Mouse (Mus musculus) midbrain, embryonic 14.5 days (tissue): ENCODE measurements around the gene Arid1b. TPM values are rescaled to one million over a fixed set of nuclear protein-coding genes. Genes with fewer than 3 reads are reported as not detected.
A peak's percentile ranks its signal among the peaks of the same experiment; 100 is the strongest.

Experiments
- ATAC-seq: fragments of 200-750 bp; cut with Nextera tagmentation; 2 replicates; pipeline ENCODE4 v1.8.0; 2017; ENCODE audit warnings: moderate number of reproducible peaks, moderate library complexity; ENCODE audit not compliant: low FRiP score, low TSS enrichment
- DNase-seq: peaks from one replicate; pipeline ENCODE4 v3.0.0-alpha.2; 2015
- H3K27ac ChIP-seq: fragments of 300-500 bp; sonication (generic); replicated peaks from 2 replicates; pipeline ENCODE4 v1.5.1; 2014; ENCODE audit warnings: mild to moderate bottlenecking, low read depth, low read length, moderate library complexity
- H3K27me3 ChIP-seq: fragments of 300-500 bp; sonication (generic); 2 replicates; pipeline ENCODE4 v1.6.1; 2014; ENCODE audit warnings: low read length, control low read depth, mixed read lengths; ENCODE audit not compliant: control insufficient read depth, insufficient read depth
- H3K36me3 ChIP-seq: fragments of 300-500 bp; sonication (generic); 2 replicates; pipeline ENCODE4 v1.6.1; 2014; ENCODE audit warnings: low read length, control low read depth; ENCODE audit not compliant: control insufficient read depth, insufficient read depth
- H3K4me1 ChIP-seq: fragments of 300-500 bp; sonication (generic); 2 replicates; pipeline ENCODE4 v1.6.1; 2014; ENCODE audit warnings: mild to moderate bottlenecking, antibody characterized with exemption, low read length, control low read depth; ENCODE audit not compliant: control insufficient read depth, insufficient read depth
- H3K4me2 ChIP-seq: fragments of 300-500 bp; sonication (generic); 2 replicates; pipeline ENCODE4 v1.6.1; 2014; ENCODE audit warnings: mild to moderate bottlenecking, low read length, moderate library complexity
- H3K4me3 ChIP-seq: fragments of 300-500 bp; sonication (generic); replicated peaks from 2 replicates; pipeline ENCODE4 v1.5.1; 2014; ENCODE audit warnings: low read depth, low read length
- H3K9ac ChIP-seq: fragments of 300-500 bp; sonication (generic); replicated peaks from 2 replicates; pipeline ENCODE4 v1.6.1; 2014; ENCODE audit warnings: mild to moderate bottlenecking, low read length, moderate library complexity
- H3K9me3 ChIP-seq: fragments of 300-500 bp; sonication (generic); 2 replicates; pipeline ENCODE4 v1.6.1; 2016; ENCODE audit warnings: low read length, control low read depth, mixed read lengths; ENCODE audit not compliant: control insufficient read depth
- WGBS: fragments of 180-500 bp; shearing (Covaris S2); extraction: QIAGEN DNeasy Blood & Tissue Kit; methylation state at CpG from one replicate; pipeline ENCODE4 v1.1.7; 2014; 5-methylcytosine and 5-hydroxymethylcytosine counted together
- polyA plus RNA-seq: library from polyadenylated mRNA; unstranded; fragments of >200 nt; fragmentation: Nextera tagmentation; extraction: Ambion mirVana; gene quantifications from 2 replicates; pipeline ENCODE4 v1.2.1, GENCODE M21; 2014

Gene Arid1b
- polyA plus RNA-seq, 1 experiment from 2014 or later, result 23.8 TPM

DNA sequence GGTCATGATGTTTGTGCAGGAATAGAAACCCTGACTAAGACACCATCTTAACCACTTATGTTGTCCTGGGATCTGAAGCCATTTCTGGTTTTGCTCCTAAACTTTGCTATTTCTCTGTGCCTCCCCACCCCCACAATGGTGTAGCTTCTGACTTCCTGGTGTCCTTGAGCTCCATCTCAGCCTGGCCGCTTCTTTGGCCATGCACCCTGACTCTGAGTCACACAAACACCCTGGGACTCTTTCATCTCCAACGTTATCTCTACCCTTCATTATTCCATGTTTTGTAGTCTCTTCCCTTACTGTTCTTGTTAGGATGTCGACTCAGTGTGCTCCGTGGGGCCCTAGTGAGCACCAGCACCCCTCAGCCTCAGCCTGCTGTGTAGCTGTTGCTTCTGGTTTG lies 78.4 kb downstream of the Arid1b start:
- Histone ChIP-seq H3K4me1 (peaks cover 11% of the 10 kb centered on the region; the same call in 1 of the 2 replicates), H3K4me2 (no peak overlapping the region), H3K27ac (no peak overlapping the region), H3K9me3 (no peaks in the 10 kb centered on the region), H3K27me3 (no peaks in the 10 kb centered on the region), H3K4me3 (no peak overlapping the region), H3K36me3 (no peaks in the 10 kb centered on the region), H3K9ac (no peak overlapping the region)
- 81% methylated on average over 4 of the region's 4 CpGs for WGBS
- DNase-seq (no peak), ATAC-seq (no peak)

DNA sequence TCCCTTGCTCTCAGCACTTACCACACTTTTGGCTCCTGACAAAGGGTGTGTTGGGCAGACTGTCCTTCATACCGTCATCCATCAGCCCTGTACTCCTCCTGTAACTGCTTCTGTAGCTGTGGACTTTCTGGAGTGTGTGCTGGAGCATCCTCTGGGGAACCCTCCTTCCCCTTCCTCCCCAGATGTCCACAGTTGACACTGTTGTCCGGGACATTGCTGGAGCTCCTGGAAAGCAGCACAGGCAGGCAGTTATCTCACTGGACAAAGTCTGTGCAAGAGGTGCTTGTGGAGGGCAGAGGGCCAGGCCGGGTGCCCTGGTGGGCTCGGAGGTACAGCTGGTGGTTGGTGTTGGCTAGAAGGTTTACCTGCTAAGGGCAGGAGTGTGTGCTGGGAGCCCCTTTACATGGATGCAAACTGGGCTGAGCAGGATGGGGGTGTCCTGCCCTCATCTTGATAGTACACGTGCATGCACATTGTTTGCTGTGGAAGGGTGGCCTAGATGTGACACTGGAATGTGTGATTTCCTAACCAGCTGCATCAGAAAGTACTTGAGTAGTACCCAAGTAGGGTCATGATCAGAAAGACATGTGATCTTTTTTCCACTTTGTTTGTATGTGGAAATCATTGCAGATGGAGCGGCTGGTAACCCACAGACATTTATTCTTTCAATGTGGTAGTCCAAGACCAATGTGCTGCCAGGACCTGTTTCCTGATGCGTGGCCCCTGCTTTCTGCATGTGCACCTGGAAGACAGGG lies 80.8 kb downstream of the Arid1b start:
- Histone ChIP-seq H3K27ac (no peak overlapping the region), H3K9me3 (no peaks in the 10 kb centered on the region), H3K36me3 (no peaks in the 10 kb centered on the region), H3K4me3 (no peak overlapping the region), H3K4me1 (peaks cover 18% of the 10 kb centered on the region; the same call in 1 of the 2 replicates), H3K4me2 (no peak overlapping the region), H3K9ac (no peak overlapping the region), H3K27me3 (no peaks in the 10 kb centered on the region)
- ATAC-seq (no peak), DNase-seq (no peak)
- 89% methylated on average over 7 of the region's 7 CpGs for WGBS

DNA sequence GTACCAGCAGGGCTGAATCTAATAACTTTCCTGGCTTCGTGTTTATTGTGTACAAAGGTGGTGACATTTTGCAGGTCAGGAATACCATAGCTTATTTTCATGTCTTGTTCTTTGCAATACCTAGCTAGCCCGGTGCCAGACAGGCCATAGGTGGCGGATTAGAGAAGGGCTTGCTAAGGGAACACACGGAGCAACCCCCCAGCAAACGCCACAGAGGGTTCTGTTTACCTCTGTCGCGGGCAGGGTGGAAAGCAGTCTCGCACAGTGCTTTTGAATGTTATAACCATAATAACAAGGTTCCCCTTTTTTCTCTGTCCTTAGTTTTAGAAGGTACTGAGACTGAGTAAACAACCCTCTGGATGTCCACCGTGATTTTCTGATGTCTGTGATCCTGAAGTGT lies 83.9 kb downstream of the Arid1b start:
- Histone ChIP-seq H3K4me1 (peaks cover 32% of the 10 kb centered on the region), H3K27me3 (no peaks in the 10 kb centered on the region), H3K36me3 (no peaks in the 10 kb centered on the region), H3K9me3 (no peaks in the 10 kb centered on the region), H3K9ac (no peak overlapping the region), H3K27ac (peak overlapping the region; percentile 57; the same call in 1 of the 2 replicates), H3K4me3 (no peak overlapping the region), H3K4me2 (no peak overlapping the region)
- no peak for ATAC-seq
- DNase-seq, result no peak
- WGBS, result 70% methylated on average over 9 of the region's 9 CpGs

DNA sequence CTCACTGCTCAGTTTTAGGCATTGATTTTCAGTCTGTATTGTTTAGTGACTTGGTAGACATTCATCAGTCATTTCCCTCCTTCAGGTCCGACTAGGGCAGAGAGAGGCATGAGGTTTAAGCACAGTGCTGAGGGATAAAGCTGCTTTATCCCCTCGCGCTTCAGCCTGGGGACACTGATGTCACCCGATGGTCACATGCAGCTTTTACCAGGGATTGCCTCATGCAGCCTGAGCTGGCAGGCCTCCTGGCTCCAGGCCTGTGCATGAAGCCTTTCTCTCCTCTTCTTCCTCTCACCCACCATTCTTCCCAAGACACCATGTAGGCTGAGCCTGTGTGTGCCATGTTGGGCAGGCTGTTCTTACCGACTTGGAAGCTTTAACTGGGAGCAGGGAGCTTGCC lies 84.4 kb downstream of the Arid1b start:
- no peak overlapping the region for H3K4me2 ChIP-seq

DNA sequence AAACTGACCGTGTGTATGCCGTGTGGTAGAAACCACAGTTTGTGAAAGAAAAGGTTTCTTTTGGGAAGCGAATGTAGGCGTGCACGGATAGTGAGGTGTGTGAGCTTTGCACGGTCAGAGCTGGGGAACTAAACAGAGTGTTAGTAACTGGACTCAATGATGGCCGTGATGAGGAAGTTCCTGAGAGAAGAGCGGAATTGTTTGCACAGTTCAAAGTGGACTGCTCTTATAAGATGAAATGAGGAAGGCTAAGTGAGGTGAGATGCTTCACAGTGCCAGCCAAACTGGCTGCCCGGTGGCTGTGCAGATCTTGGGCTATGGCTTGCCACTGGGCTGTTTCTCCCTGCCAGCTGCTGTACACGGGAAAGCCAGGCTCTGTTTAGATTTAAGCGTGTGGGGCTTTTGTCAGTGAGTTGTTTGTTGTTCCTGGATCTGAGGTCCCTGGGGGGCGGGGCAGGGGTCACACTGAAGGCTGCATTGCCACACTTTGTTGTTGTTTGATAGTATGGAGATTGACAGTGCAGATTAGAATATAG lies 86.8 kb downstream of the Arid1b start:
- no peak overlapping the region for H3K4me3 ChIP-seq
- H3K27me3 ChIP-seq, result no peaks in the 10 kb centered on the region
- ATAC-seq, result no peak
- no peak overlapping the region for H3K4me2 ChIP-seq
- no peak for DNase-seq
- no peaks in the 10 kb centered on the region for H3K9me3 ChIP-seq
- no peak overlapping the region for H3K27ac ChIP-seq
- WGBS, result 68% methylated on average over 12 of the region's 12 CpGs
- H3K9ac ChIP-seq, result 0 out of 2 replicates have a peak overlapping the region, but pooled peaks have one; percentile 16
- no peaks in the 10 kb centered on the region for H3K36me3 ChIP-seq
- H3K4me1 ChIP-seq, result peaks cover 55% of the 10 kb centered on the region

More for the DNA sequence above, 84.4 kb downstream of the Arid1b start:
- Histone ChIP-seq H3K27ac (0 out of 2 replicates have a peak overlapping the region, but pooled peaks have one; percentile 57), H3K36me3 (no peaks in the 10 kb centered on the region), H3K4me3 (no peak overlapping the region), H3K9me3 (no peaks in the 10 kb centered on the region), H3K27me3 (no peaks in the 10 kb centered on the region), H3K9ac (no peak overlapping the region), H3K4me1 (peaks cover 37% of the 10 kb centered on the region)
- WGBS, result 33% methylated on average over 5 of the region's 5 CpGs
- ATAC-seq (no peak), DNase-seq (no peak)

DNA sequence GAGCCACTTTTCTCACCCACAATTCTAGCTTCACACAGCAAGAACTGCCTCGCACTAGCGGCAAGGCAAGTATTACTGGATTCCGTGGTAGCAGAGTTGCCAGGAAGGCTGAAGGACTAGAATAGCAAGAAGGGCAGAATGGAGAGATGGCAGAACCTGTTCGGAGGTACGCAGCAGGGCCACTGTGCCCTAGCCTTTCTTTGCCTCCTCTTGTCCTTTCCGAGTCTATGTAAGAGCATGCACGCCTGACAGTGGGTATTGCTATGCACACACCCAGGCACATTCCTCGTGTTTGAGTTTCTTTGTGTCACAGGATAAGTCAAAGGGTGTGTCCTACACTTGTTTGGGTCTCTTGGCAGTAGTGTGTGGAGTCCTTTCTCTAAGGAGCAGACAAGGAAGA lies 88.1 kb downstream of the Arid1b start:
- Histone ChIP-seq H3K4me3 (no peak overlapping the region), H3K9me3 (no peaks in the 10 kb centered on the region), H3K36me3 (no peaks in the 10 kb centered on the region), H3K4me2 (no peak overlapping the region), H3K27ac (no peak overlapping the region), H3K27me3 (no peaks in the 10 kb centered on the region), H3K4me1 (peaks cover 58% of the 10 kb centered on the region), H3K9ac (no peak overlapping the region)
- ATAC-seq, result no peak
- DNase-seq, result no peak
- 81% methylated on average over 8 of the region's 8 CpGs for WGBS

DNA sequence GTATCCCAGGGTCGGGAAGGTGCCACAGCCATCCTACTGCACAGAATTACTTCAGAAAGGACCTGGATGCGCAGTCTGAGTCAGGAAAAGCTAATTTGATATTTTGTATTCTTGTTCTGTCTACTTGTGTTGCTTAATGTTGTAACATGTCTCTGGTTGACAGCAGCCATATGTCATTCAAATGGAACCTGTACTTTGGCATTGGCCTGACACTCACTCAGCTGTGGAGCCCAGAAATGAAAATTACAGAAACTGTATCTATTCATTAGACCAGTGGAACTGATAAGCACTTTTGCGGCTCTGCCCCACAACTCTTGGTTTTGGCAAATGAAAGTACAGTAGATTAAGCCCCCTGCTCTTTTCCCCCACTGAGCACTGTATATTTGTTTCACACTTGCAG lies 89.4 kb downstream of the Arid1b start:
- no peak overlapping the region for H3K4me3 ChIP-seq
- H3K9me3 ChIP-seq, result no peaks in the 10 kb centered on the region
- no peak overlapping the region for H3K9ac ChIP-seq
- H3K36me3 ChIP-seq, result no peaks in the 10 kb centered on the region
- H3K4me1 ChIP-seq, result peaks cover 53% of the 10 kb centered on the region
- no peak for DNase-seq
- H3K27me3 ChIP-seq, result no peaks in the 10 kb centered on the region
- no peak overlapping the region for H3K27ac ChIP-seq
- no peak overlapping the region for H3K4me2 ChIP-seq
- 75% methylated on average over 3 of the region's 3 CpGs for WGBS
- ATAC-seq, result no peak

DNA sequence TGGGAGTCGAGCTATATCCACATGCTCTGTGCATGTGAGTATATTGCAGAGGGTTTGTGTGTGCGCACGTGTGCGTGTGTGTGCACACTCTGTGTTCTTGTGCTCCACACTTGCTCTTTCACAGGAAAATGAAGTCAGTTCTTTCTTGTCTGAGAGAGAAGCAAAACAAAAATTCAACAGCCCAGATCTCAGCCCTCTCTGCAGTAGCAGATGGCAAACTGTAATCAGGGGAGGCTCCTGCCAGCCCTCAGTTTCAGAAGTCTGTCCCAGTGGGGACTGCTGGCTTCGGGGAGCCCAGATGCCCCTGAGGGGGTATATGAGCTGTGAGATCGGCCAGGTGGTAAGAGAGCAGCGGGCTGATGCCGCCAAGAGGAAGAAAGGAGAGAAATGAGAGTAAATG lies 90.0 kb downstream of the Arid1b start:
- H3K4me2 ChIP-seq, result no peak overlapping the region
- H3K4me1 ChIP-seq, result peaks cover 53% of the 10 kb centered on the region
- H3K9me3 ChIP-seq, result no peaks in the 10 kb centered on the region
- H3K4me3 ChIP-seq, result no peak overlapping the region
- peak overlapping the region; percentile 37; the same call in 1 of the 2 replicates for H3K27ac ChIP-seq
- WGBS, result 50% methylated on average over 8 of the region's 8 CpGs
- DNase-seq, result no peak
- H3K27me3 ChIP-seq, result no peaks in the 10 kb centered on the region
- no peak for ATAC-seq
- no peaks in the 10 kb centered on the region for H3K36me3 ChIP-seq
- no peak overlapping the region for H3K9ac ChIP-seq

DNA sequence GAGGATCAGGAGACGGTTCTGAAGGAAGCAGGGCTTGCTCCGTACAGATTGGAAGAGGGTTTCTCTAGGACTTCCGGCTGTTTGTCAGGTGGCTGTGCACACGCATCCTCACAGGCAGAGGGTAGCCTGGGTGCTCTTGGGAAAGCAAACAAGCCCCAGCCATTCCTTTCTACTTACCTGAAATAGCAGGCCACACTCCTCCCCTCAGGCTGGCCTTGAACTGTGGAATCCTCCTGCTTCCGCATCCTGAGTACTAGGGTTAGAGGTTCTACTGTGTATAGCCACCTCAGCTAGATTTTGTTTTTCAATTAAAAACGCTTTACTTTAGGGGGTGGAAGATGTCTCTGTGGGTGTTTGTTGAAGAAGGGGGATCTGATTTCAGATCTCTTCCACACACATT lies 90.9 kb downstream of the Arid1b start:
- 80% methylated on average over 6 of the region's 6 CpGs for WGBS
- ATAC-seq (no peak), DNase-seq (no peak)
- peaks cover 60% of the 10 kb centered on the region for H3K4me1 ChIP-seq
- no peak overlapping the region for H3K4me2 ChIP-seq
- no peak overlapping the region for H3K9ac ChIP-seq
- H3K36me3 ChIP-seq, result no peaks in the 10 kb centered on the region
- no peak overlapping the region for H3K4me3 ChIP-seq
- H3K9me3 ChIP-seq, result no peaks in the 10 kb centered on the region
- no peaks in the 10 kb centered on the region for H3K27me3 ChIP-seq
- no peak overlapping the region for H3K27ac ChIP-seq
